Mouse (Mus musculus): Measurements from ENCODE around the gene Alms1. TPM values are rescaled to one million over a fixed set of nuclear protein-coding genes. Genes with fewer than 3 reads are reported as not detected.
"Not testable (repeated sequence)": the region's sequence is repeated elsewhere in the genome, so short reads cannot be mapped to it uniquely, and the experiment has no call there.

The Alms1 gene
- total RNA-seq, 2 experiments from 2014 or later: 5.2 to 7.8 TPM

GRCm38 (mm10) chr6:85709607-85710006 is 122.3 kb downstream of the Alms1 start:
- DNase-seq (ENCODE audit: extremely low spot score in 1 of 2, low spot score in 1 of 2): not testable (repeated sequence)

GRCm38 (mm10) chr6:85713105-85713504 is 125.8 kb downstream of the Alms1 start, which contains the start of gene Nat8f7:
Nat8f7 (minus strand) TSS chr6:85713205.
- DNase-seq (ENCODE audit: extremely low spot score in 1 of 2, low spot score in 1 of 2): not testable (repeated sequence)

Small RNA genes lying within 50 kb of the gene (microRNA-seq; reads per million reads assigned to microRNA genes)
- gene Gm27317: 0 reads per million in 2 experiments

Other genes with a start within 250 kb of the Alms1 start
- 10 to 100 TPM; 53.8 to 55.3 TPM for gene Rab11fip5, start 212.9 kb upstream of the Alms1 start, total RNA-seq (2021)
- gene Noto, start 163.6 kb upstream of the Alms1 start, total RNA-seq (2021): not detected
- 10 to 100 TPM; 38.9 to 40.9 TPM for gene Smyd5, start 155.5 kb upstream of the Alms1 start, total RNA-seq (2021)
- gene Cct7, start 136.0 kb upstream of the Alms1 start, total RNA-seq (2021): 100 to 1,000 TPM; 194 to 226 TPM
- 10 to 100 TPM; 15.8 to 17.9 TPM for gene Pradc1, start 135.6 kb upstream of the Alms1 start, total RNA-seq (2021)
- gene Fbxo41, start 84.5 kb upstream of the Alms1 start, total RNA-seq (2021): 10 to 100 TPM; 95.1 to 98.5 TPM
- gene Egr4, start 73.9 kb upstream of the Alms1 start, total RNA-seq (2021): 10 to 100 TPM; 26.8 to 28.1 TPM
- gene Nat8f7, start 125.7 kb downstream of the Alms1 start, total RNA-seq (2021): 1 to 10 TPM; 3.7 to 4.6 TPM
- gene Nat8f3, start 178.2 kb downstream of the Alms1 start, total RNA-seq (2021): 1 to 10 TPM; 1.4 to 3.0 TPM
- gene Nat8f6, start 233.4 kb downstream of the Alms1 start, total RNA-seq (2021): 1 to 10 TPM; 1.3 TPM
- gene Nat8f5, start 233.4 kb downstream of the Alms1 start, total RNA-seq (2021): 1 to 10 TPM; 5.3 to 6.9 TPM
- gene Nat8, start 244.6 kb downstream of the Alms1 start, total RNA-seq (2021): 1 to 10 TPM; 2.7 to 4.2 TPM